Mouse (Mus musculus): ENCODE data around the gene Gm20479. TPM values are rescaled to one million over a fixed set of nuclear protein-coding genes. Genes with fewer than 3 reads are reported as not detected.
A peak's percentile ranks its signal among the peaks of the same experiment; 100 is the strongest.

The Gm20479 gene
- not detected for total RNA-seq (2021)
- long read RNA-seq, experiment 1: 0 reads
- long read RNA-seq, experiment 2: 0 reads

DNA sequence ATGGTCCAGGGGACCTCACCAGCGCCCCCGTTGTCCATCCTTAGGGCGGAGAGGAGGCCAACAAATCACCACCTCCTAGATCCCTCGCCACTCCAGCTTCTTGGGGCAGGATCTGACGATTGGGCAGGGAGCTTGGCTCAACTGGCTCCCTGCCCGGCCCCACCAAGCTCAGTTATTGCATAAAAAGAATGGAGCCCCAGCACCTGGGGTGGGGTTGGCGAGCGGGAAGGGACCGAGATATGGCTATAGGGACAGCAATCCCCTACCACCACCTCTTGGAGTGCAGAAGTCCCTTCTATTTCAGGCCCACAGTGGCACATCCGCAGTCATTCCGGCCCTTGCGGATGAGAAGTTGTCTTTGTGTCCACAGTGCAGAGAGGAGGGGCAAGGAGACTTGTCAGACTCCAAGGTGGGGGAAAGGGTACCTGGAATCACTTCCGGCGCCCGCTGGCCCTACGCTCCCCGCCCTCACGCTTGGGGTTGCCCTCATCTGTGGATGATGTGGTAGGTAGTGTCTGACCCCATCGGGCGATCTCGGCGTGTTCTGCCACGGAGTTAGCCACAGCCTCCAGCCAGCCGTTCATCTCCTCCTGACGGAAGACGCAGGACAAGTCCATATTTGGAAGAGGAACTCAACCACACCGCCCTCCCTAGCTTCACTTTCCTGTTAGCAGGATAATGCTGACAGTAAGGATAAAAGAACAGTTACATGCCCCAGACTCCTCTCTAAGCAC, at the start of gene Gm20479:
Gene Gm20479 (minus strand): TSS at position 559 of the 734 bp plus-strand sequence.
- DNase-seq: no peak

DNA sequence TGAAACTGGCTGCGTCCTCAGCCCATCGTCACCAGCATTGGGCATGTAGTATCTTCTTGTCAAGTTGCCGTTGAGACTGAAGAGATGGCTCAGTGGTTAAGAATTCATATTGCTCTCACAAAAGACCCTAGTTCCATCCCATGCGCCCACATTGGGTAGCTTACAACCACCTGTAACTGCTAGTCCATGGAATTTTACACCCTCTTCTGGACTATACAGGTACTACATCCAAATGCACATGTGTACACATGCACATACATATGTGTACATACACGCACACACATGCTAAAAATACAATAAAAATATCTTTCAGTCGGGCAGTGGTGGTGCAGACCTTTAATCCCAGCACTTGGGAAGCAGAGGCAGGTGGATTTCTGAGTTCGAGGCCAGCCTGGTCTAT, 49.3 kb upstream of the Gm20479 start:
- DNase-seq: no peak

DNA sequence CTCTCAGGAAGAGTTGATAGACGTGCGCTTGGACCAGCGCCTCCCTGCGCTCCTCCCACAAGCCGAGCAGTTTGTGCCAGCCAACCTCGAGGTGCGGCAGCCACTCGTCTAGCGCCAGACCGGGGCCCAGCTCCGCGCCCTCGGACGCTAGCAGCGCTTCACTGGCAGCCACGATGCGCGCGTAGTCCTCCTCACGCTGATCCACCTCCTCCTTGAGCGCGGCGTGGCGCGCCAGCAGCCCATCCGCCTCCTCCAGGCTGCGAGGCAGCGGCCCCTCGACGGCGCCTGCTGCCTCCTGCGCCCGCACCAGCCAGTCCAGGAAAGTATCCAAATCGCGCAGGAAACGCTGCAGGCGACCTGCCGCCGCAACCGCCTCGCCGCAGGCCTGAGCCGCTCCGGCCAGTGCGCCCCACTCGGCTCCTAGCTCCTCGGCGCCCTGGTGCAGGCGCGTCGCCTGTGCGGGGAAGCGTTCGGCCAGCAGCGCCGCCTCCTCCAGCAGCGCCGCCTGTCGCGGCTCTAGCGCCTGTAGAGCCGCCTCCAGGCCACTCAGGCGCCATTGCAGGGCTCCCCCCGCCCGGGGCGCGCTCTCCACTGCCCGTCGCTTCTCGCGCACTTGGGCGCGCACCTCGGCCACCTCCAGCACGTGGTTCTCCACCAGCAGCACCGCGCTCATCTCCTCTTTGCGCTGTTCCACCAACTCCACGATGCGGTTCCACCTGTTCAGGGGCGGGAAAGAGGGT, 47.2 kb upstream of the Gm20479 start:
- peak; percentile 13 for DNase-seq

DNA sequence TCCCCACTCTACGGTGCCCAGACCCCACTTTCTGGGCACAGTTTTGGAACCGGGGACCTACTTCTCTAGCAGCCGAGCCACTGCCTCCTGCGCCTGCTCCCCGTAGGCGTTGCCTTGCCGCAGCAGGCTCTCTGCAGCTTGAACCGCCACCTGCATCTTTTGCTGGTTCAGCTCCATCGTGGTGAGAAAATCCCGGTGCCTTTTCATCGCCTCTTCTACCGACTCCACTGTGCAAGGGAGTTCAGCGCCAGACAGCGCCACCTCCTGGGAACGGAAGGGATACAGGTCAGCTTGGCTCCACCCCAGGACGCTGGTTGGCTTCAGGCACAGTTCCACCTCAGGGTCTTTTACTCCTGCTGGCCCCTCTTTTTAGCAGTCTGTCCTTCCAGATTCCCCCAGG, 45.5 kb upstream of the Gm20479 start:
- DNase-seq: no peak

DNA sequence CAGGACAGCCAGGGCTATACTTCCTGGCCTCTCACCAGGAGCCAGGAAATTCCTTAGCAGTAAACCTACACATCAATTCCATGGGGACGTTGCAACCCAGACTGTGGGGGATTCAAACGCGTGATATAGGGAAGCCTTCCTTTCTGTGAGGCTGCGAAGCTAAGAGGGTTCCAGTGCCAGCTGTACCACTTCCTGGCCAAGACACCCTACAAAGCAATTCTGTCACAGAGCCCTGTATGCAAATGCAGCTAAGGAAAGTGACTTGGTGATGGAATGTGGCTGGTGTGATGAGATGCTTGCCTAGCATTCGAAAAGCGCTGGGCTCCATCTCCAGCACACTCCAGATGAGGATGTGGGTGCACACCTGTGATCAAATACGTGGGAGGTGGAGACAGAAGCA, 43.3 kb upstream of the Gm20479 start:
- no peak for DNase-seq

- no peak for DNase-seq
These were observed 40.1 kb upstream of the Gm20479 start for GRCm38 (mm10) chr7:27397048-27397949.

- DNase-seq: no peak
These were observed 39.2 kb upstream of the Gm20479 start for GRCm38 (mm10) chr7:27396184-27397047.

GRCm38 (mm10) chr7:27395521-27396183, 38.4 kb upstream of the Gm20479 start:
- no peak for DNase-seq

DNA sequence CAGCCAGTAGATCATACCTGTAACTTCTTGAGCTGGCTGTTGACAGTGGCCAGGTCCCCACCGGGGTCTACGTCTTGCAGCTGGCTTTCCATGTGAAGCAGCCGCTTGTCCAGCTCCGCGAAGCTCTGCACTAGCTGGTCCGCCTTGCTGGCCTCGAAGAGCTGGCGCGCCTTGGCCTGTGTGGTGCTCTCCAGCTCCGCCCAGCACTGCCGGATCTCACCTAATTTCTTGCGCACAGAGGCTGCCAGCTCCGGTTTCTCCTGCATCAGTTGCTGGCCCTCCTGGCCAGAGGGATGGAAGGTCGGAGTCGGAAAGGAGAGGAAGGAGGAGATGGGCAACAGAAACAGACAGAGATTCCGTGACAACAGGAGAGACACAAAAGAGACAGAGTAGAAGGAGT, 34.2 kb upstream of the Gm20479 start:
- no peak for DNase-seq

DNA sequence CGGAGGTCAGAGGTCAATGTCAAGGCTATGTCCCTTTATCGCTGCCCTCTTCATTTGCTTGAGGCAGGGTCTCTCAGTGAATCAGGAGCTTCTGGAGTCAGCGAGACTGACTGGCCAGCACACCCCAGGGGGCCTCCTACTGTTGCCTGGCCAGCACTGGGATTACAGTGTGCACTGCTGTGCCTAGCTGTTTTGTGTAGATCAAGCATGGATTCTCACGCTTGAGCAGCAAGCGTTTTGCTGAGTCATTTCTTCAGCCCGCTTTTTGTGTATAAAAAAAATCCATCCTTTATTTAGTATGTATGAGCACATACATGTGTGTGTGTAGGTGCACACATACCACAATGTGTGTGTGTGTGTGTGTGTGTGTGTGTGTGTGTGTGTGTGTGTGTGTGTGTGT, 32.0 kb upstream of the Gm20479 start:
- DNase-seq: no peak

- DNase-seq: no peak
These were observed 27.5 kb upstream of the Gm20479 start for GRCm38 (mm10) chr7:27384731-27385130.

- no peak for DNase-seq
These were observed 26.9 kb upstream of the Gm20479 start for GRCm38 (mm10) chr7:27384134-27384533.

GRCm38 (mm10) chr7:27383233-27383632, 26.0 kb upstream of the Gm20479 start:
- no peak for DNase-seq

- no peak for DNase-seq
These were observed 24.3 kb upstream of the Gm20479 start for GRCm38 (mm10) chr7:27381560-27381959.

DNA sequence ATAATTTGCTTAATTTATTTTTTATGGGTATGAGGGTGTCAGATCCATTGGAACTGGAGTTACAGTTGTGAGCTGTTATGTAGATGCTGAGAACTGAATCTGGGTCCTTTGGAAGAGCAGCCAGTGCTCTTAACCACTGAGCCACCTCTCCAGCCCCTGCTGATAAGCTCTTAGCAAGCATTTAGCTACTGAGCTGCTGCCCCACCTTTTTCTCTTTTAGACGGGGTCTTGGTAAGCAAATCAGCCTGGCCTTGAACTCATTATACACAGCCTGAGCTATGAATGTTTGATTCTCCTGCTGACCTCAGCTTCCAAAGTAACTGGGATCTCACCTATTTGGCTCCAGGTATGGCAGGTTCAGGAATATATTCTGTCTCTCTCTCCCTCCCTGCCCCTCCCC, 23.8 kb upstream of the Gm20479 start:
- no peak for DNase-seq

- DNase-seq: no peak
These were observed 22.6 kb upstream of the Gm20479 start for GRCm38 (mm10) chr7:27379836-27380235.

DNA sequence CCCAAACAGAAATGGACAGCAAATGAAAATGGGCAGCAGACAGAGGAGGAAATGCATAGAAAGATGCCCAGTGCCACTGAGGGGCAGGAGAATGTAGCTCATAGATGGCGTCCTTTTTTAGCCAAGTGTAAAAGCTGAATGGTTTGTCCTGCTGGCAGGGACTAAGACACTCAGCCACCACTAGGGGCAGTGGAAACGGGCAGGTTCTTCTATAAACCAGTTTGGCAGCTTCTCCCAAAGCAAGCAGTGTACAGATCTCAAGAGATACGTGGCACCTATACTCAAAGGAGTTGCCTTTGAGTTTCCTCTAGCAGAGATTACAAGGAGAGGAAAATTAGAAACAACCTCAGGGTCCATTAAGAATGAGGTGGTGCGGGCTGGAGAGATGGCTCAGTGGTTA, 21.2 kb upstream of the Gm20479 start:
- no peak for DNase-seq

DNA sequence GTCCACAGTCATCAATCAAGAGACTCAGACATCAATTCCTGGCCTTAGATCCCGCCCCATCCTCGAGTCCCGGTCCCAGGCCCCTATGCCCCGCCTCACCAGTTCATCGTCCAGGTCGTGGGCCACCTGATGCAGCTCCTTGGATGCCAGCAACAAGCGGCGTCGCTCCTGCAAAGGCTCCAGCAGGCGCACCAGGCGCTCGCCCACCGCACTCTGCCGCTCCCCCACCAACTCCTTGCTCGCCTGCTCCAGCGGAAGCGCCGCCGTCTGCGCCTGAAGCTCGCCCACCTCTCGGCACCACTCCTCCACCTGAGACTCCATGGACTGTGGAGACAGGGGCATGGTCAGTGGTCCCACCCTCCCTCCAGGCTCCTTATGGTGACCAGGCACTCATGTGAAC, 18.1 kb upstream of the Gm20479 start:
- DNase-seq: no peak

GRCm38 (mm10) chr7:27371715-27372462, 14.7 kb upstream of the Gm20479 start:
- no peak for DNase-seq

- no peak for DNase-seq
These were observed 11.9 kb upstream of the Gm20479 start for GRCm38 (mm10) chr7:27369111-27369510.
